Mouse (Mus musculus) 416B (cell line): ENCODE data around the gene Syne4.
A peak's percentile ranks its signal among the peaks of the same experiment; 100 is the strongest.

Source experiments
- DNase-seq: peaks from one replicate; pipeline ENCODE4 v3.0.0; 2011; ENCODE audit warnings: low read depth

The Syne4 gene

GRCm38 (mm10) chr7:30314721-30315155, at the start of gene Syne4:
Syne4 (plus strand) TSS chr7:30314807.
- no peak for DNase-seq

- peak; percentile 65 for DNase-seq
These were observed 49.6 kb upstream of the Syne4 start for GRCm38 (mm10) chr7:30265041-30265440.

GRCm38 (mm10) chr7:30265531-30265930, 49.1 kb upstream of the Syne4 start:
- no peak for DNase-seq

- no peak for DNase-seq
These were observed 48.7 kb upstream of the Syne4 start for GRCm38 (mm10) chr7:30265935-30266334.

GRCm38 (mm10) chr7:30266780-30267179, 47.8 kb upstream of the Syne4 start:
- DNase-seq = no peak

GRCm38 (mm10) chr7:30269641-30270040, 45.0 kb upstream of the Syne4 start:
- DNase-seq = no peak

- DNase-seq = no peak
These were observed 40.2 kb upstream of the Syne4 start for GRCm38 (mm10) chr7:30274383-30274782.

- DNase-seq = peak; percentile 7
These were observed 35.7 kb upstream of the Syne4 start for GRCm38 (mm10) chr7:30278911-30279310.

- no peak for DNase-seq
These were observed 35.1 kb upstream of the Syne4 start for GRCm38 (mm10) chr7:30279536-30279935.

GRCm38 (mm10) chr7:30279951-30280669, 34.5 kb upstream of the Syne4 start, which contains the start of the genes Thap8 and Wdr62:
Thap8 (plus strand) TSS chr7:30280094.
Wdr62 (minus strand) TSS chr7:30280419.
- DNase-seq = peak; percentile 96

GRCm38 (mm10) chr7:30280670-30281138, 33.9 kb upstream of the Syne4 start:
- peak; percentile 92 for DNase-seq

GRCm38 (mm10) chr7:30281522-30281921, 33.1 kb upstream of the Syne4 start:
- no peak for DNase-seq

- DNase-seq = no peak
These were observed 31.9 kb upstream of the Syne4 start for GRCm38 (mm10) chr7:30282740-30283139.

- no peak for DNase-seq
These were observed 27.8 kb upstream of the Syne4 start for GRCm38 (mm10) chr7:30286701-30287410.

GRCm38 (mm10) chr7:30288046-30288445, 26.6 kb upstream of the Syne4 start:
- no peak for DNase-seq

- DNase-seq = no peak
These were observed 25.4 kb upstream of the Syne4 start for GRCm38 (mm10) chr7:30289071-30289713.

GRCm38 (mm10) chr7:30289714-30290399, 24.8 kb upstream of the Syne4 start:
- DNase-seq = no peak

GRCm38 (mm10) chr7:30291215-30292131, 23.1 kb upstream of the Syne4 start, which contains the start of gene Clip3:
Clip3 (plus strand) TSS chr7:30291728.
- DNase-seq = no peak

- DNase-seq = no peak
These were observed 20.8 kb upstream of the Syne4 start for GRCm38 (mm10) chr7:30293795-30294194.

GRCm38 (mm10) chr7:30294296-30294695, 20.3 kb upstream of the Syne4 start:
- no peak for DNase-seq

- peak; percentile 27 for DNase-seq
These were observed 19.5 kb upstream of the Syne4 start for GRCm38 (mm10) chr7:30295103-30295502.
